ENCODE assay signal across 10 mouse cellular contexts in genomic region chr3:124069182-124069581, GRCm38 (mm10).
A peak's percentile ranks its signal among the peaks of the same experiment; 100 is the strongest.
DNase-seq lines count a peak whose midpoint lies in the region.
"Had no signal": no experiment of that assay in that cellular context is flagged by ENCODE, and none has a peak within 500 bp of the region (broad histone marks: within the 10 kb centered on the region; RNA-seq: fewer than 3 reads in every experiment).

No protein-coding gene starts in this region.

- intact Hi-C loops in left cerebral cortex, postnatal 4 days (cut with DNase I): loop anchor here (5.0 kb wide), 1 partner anchor 552 kb away; no protein-coding TSS in a partner anchor
- intact Hi-C loops in left cerebral cortex, postnatal 10 days (cut with DNase I): loop anchor here (5.0 to 10.0 kb wide), 2 partner anchors 374 to 552 kb away; partner anchors contain the start of gene Ndst3

- DNase-seq in left cerebral cortex, postnatal 4 days: peak; percentile 11
- DNase-seq in left cerebral cortex, postnatal 10 days (ENCODE audit: extremely low spot score in 1 of 2, low spot score in 2 of 2): no peak
- peak; percentile 10 for DNase-seq in cerebellum, adult 11 months
- DNase-seq in cerebellum, adult 8-10 months: peak; percentile 27
- peak; percentile 41 to 72 for DNase-seq in cerebellum, postnatal 14 days
- DNase-seq in Muller cell, postnatal 12 days (ENCODE audit: inconsistent ontology term): no peak
- no peak for DNase-seq in T-cell, adult 2 months (ENCODE audit: low spot score)
- DNase-seq in spleen, postnatal 36 days (ENCODE audit: low spot score in 2 of 2): no peak
- DNase-seq: adrenal gland, postnatal 10 days; gastrocnemius, postnatal 25 days had no signal

Comparison
In these comparisons a context has a peak if more than half of its experiments do, and no peak if none do; other contexts are left out.
1. DNase-seq: peak in left cerebral cortex, postnatal 4 days (single experiment), cerebellum, adult 11 months (single experiment), cerebellum, adult 8-10 months (single experiment) and cerebellum, postnatal 14 days (2 of 2); none in left cerebral cortex, postnatal 10 days (0 of 2), Muller cell, postnatal 12 days (single experiment), T-cell, adult 2 months (single experiment) and spleen, postnatal 36 days (0 of 2).